Mouse (Mus musculus): Measurements from ENCODE around the gene Khk. TPM values are rescaled to one million over a fixed set of nuclear protein-coding genes. Genes with fewer than 3 reads are reported as not detected.

Khk gene
- total RNA-seq, 2 experiments from 2014 or later, result 17.0 to 17.7 TPM

GRCm38 (mm10) chr5:30915974-30916433 lies 5.2 kb upstream of the Khk start:
- peak overlapping the region; percentile 12; the same call in 1 of the 2 replicates for H3K4me3 ChIP-seq
- peak overlapping the region; percentile 79 for H3K27ac ChIP-seq
- DNase-seq (ENCODE audit: low spot score in 2 of 2), result peak; percentile 87 to 95

GRCm38 (mm10) chr5:30916841-30917240 lies 4.4 kb upstream of the Khk start:
- peak overlapping the region; percentile 79; the same call in 1 of the 2 replicates for H3K27ac ChIP-seq
- DNase-seq (ENCODE audit: low spot score in 2 of 2), result no peak
- no peak for TF ChIP-seq CTCF (conservative IDR thresholded peaks at IDR 0.05)
- H3K4me3 ChIP-seq, result no peak overlapping the region

More at GRCm38 (mm10) chr5:30915974-30916433, 5.2 kb upstream of the Khk start:
- peak; percentile 83 for TF ChIP-seq CTCF (conservative IDR thresholded peaks at IDR 0.05)

- Histone ChIP-seq H3K27ac (peak overlapping the region; percentile 79; the same call in 1 of the 2 replicates), H3K4me3 (no peak overlapping the region)
- no peak for DNase-seq (ENCODE audit: low spot score in 2 of 2)
- no peak for TF ChIP-seq CTCF (conservative IDR thresholded peaks at IDR 0.05)
These were observed 3.9 kb upstream of the Khk start for GRCm38 (mm10) chr5:30917348-30917747.

- no peak for DNase-seq (ENCODE audit: low spot score in 2 of 2)
- no peak for TF ChIP-seq CTCF (conservative IDR thresholded peaks at IDR 0.05)
- Histone ChIP-seq H3K4me3 (no peak overlapping the region), H3K27ac (no peak overlapping the region)
These were observed 3.1 kb upstream of the Khk start for GRCm38 (mm10) chr5:30917891-30918670.

- no peak for TF ChIP-seq CTCF (conservative IDR thresholded peaks at IDR 0.05)
- Histone ChIP-seq H3K4me3 (no peak overlapping the region), H3K27ac (no peak overlapping the region)
- DNase-seq (ENCODE audit: low spot score in 2 of 2), result no peak
These were observed 2.5 kb upstream of the Khk start for GRCm38 (mm10) chr5:30918691-30919090.

- DNase-seq (ENCODE audit: low spot score in 2 of 2), result no peak
- no peak for TF ChIP-seq CTCF (conservative IDR thresholded peaks at IDR 0.05)
- Histone ChIP-seq H3K27ac (no peak overlapping the region), H3K4me3 (no peak overlapping the region)
These were observed 1.2 kb upstream of the Khk start for GRCm38 (mm10) chr5:30919831-30920614.

GRCm38 (mm10) chr5:30920621-30921020 lies 610 bp upstream of the Khk start:
- no peak overlapping the region for H3K27ac ChIP-seq
- H3K4me3 ChIP-seq, result no peak overlapping the region
- no peak for TF ChIP-seq CTCF (conservative IDR thresholded peaks at IDR 0.05)
- no peak for DNase-seq (ENCODE audit: low spot score in 2 of 2)

- no peak for DNase-seq (ENCODE audit: low spot score in 2 of 2)
- peak overlapping the region; percentile 88; the same call in 1 of the 2 replicates for H3K4me3 ChIP-seq
- TF ChIP-seq CTCF (conservative IDR thresholded peaks at IDR 0.05), result no peak
These were observed 1.4 kb downstream of the Khk start for GRCm38 (mm10) chr5:30922581-30923041.

GRCm38 (mm10) chr5:30923119-30923518 lies 1.9 kb downstream of the Khk start:
- no peak overlapping the region for H3K4me3 ChIP-seq
- TF ChIP-seq CTCF (conservative IDR thresholded peaks at IDR 0.05), result no peak
- DNase-seq (ENCODE audit: low spot score in 2 of 2), result no peak
- H3K27ac ChIP-seq, result no peak overlapping the region

More at GRCm38 (mm10) chr5:30922581-30923041, 1.4 kb downstream of the Khk start:
- no peak overlapping the region for H3K27ac ChIP-seq

- Histone ChIP-seq H3K27ac (no peak overlapping the region), H3K4me3 (no peak overlapping the region)
- TF ChIP-seq CTCF (conservative IDR thresholded peaks at IDR 0.05), result no peak
- DNase-seq (ENCODE audit: low spot score in 2 of 2), result no peak
These were observed 3.4 kb downstream of the Khk start for GRCm38 (mm10) chr5:30924614-30925013.

GRCm38 (mm10) chr5:30925217-30925616 lies 4.0 kb downstream of the Khk start:
- DNase-seq (ENCODE audit: low spot score in 2 of 2), result no peak
- no peak overlapping the region for H3K4me3 ChIP-seq
- no peak for TF ChIP-seq CTCF (conservative IDR thresholded peaks at IDR 0.05)
- no peak overlapping the region for H3K27ac ChIP-seq

GRCm38 (mm10) chr5:30926073-30926472 lies 4.8 kb downstream of the Khk start:
- Histone ChIP-seq H3K27ac (no peak overlapping the region), H3K4me3 (no peak overlapping the region)
- TF ChIP-seq CTCF (conservative IDR thresholded peaks at IDR 0.05), result no peak
- DNase-seq (ENCODE audit: low spot score in 2 of 2), result no peak

GRCm38 (mm10) chr5:30927945-30928529 lies 6.8 kb downstream of the Khk start:
- no peak overlapping the region; the same call in 1 of the 2 replicates for H3K4me3 ChIP-seq

More at GRCm38 (mm10) chr5:30927945-30928529, 6.8 kb downstream of the Khk start:
- peak; percentile 58 to 78 for DNase-seq (ENCODE audit: low spot score in 2 of 2)
- H3K27ac ChIP-seq, result peak overlapping the region; percentile 74
- no peak for TF ChIP-seq CTCF (conservative IDR thresholded peaks at IDR 0.05)

Measured in layer of hippocampus, adult 2 months (tissue).